Mouse (Mus musculus): ENCODE data around the gene Stmn1. TPM values are rescaled to one million over a fixed set of nuclear protein-coding genes. Genes with fewer than 3 reads are reported as not detected.

Stmn1 gene
- polyA plus RNA-seq (2015; fragmentation: Nextera tagmentation; extraction: Ambion mirVana): 1,243 and 1,415 TPM in 2 replicates

DNA sequence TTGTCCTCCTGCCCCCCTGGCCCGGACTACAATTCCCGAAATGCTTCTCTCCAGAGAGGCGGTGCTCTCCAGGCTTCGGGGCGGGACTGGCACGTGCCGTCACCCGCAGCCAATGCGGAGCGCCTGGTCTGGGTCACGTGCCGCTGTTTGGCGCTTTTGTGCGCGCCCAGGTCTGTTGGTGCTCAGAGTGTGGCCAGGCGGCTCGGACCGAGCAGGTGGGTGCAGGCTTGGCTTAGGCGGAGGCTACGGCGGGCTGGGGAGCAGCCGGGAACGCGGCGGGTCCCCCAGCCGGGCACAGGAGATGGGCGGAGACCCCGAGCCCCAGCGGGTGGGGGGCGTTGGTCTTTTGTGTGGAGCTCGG, at the start of gene Stmn1:
Gene Stmn1, plus strand, starts transcription at position 106 of the 361 bp plus-strand sequence.
- Histone ChIP-seq H3K4me3 (replicated peaks) (peak within 1 kb of the TSS; percentile 92), H3K9ac (peak within 1 kb of the TSS; percentile 92), H3K36me3 (peaks cover 11% of the 10 kb centered on the region), H3K4me1 (replicated peaks) (no peaks in the 10 kb centered on the region; the same call in 1 of the 2 replicates), H3K27me3 (replicated peaks) (no peaks in the 10 kb centered on the region), H3K9me3 (no peaks in the 10 kb centered on the region), H3K4me2 (replicated peaks) (peak within 1 kb of the TSS; percentile 95), H3K27ac (peak within 1 kb of the TSS; percentile 92)
- under 1% methylated on average over 31 of the region's 31 CpGs for WGBS
- ATAC-seq: peak; percentile 96

DNA sequence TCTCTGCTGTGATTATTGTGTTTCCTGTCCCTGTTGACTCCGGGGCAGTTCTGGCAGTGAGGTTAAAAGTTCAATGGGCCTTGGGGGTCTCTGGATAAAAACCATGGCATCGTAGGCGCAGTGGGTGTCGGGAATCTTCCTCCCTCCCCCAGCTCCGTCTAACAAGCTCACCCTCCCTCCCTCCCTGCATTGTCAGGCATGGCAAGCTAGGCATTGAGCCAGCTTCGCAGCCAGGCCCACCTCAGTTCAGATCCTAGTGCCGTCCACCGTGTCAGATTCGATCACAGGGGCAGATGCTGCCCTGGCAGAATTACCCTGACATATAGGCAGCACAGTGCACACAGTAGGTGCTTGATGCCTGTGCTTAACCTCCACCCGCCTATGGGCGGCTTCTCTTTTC, 46.1 kb upstream of the Stmn1 start:
- no peaks in the 10 kb centered on the region for H3K27me3 ChIP-seq (replicated peaks)
- H3K4me3 ChIP-seq (replicated peaks): no peak overlapping the region
- no peaks in the 10 kb centered on the region for H3K9me3 ChIP-seq
- H3K9ac ChIP-seq: no peak overlapping the region
- H3K4me2 ChIP-seq (replicated peaks): no peak overlapping the region
- H3K27ac ChIP-seq: no peak overlapping the region
- no peaks in the 10 kb centered on the region for H3K4me1 ChIP-seq (replicated peaks)
- no peak for ATAC-seq
- H3K36me3 ChIP-seq: peaks cover 24% of the 10 kb centered on the region; the same call in 1 of the 2 replicates
- WGBS: 63% methylated on average over 11 of the region's 11 CpGs

DNA sequence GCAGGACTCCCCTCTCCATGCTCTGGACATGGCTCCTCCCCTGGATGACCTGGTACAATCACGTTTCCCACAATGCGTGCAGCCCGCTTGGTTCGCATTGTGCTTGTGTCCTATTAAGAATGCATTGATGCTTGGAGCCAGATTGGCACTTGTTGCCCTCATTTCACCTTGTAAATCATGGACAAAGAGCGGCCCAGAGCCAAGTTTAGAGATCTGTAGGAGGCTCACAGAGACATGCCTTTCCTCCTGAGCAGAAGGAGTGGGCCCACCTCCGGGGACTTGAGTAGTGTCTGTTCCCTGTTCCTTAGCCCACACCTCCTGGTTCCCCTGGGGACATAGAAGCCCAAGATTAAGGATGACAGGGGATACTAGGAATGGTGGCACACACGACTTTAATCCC, 44.2 kb upstream of the Stmn1 start:
- Histone ChIP-seq H3K4me1 (replicated peaks) (no peaks in the 10 kb centered on the region), H3K4me2 (replicated peaks) (no peak overlapping the region), H3K27ac (no peak overlapping the region), H3K27me3 (replicated peaks) (no peaks in the 10 kb centered on the region), H3K9me3 (no peaks in the 10 kb centered on the region), H3K36me3 (peaks cover 13% of the 10 kb centered on the region; the same call in 1 of the 2 replicates), H3K9ac (no peak overlapping the region), H3K4me3 (replicated peaks) (no peak overlapping the region)
- WGBS: 93% methylated on average over 7 of the region's 7 CpGs
- no peak for ATAC-seq

DNA sequence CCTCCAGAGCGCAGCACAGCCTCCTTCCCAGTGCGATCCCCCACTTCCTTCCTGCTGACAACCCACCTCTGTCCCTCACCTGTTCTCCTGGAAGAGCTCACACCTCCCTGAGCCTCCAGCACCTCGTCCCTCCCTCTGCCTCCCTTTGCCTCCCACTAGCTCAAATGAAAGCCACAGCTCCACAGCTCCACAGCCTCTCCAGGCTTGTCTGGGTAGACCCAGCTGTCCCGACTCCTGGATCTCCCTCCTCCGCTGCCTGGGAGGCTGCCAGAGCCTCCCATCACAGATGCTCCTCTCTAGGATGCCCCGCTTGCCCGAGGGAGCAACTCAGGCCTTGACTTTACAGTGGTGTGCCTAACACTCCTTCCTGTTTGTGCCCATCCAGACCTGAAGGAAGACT, 43.0 kb upstream of the Stmn1 start:
- H3K9ac ChIP-seq: no peak overlapping the region
- no peak overlapping the region for H3K4me3 ChIP-seq (replicated peaks)
- H3K27me3 ChIP-seq (replicated peaks): no peaks in the 10 kb centered on the region
- H3K4me2 ChIP-seq (replicated peaks): no peak overlapping the region
- no peaks in the 10 kb centered on the region for H3K9me3 ChIP-seq
- H3K27ac ChIP-seq: no peak overlapping the region
- ATAC-seq: no peak
- H3K4me1 ChIP-seq (replicated peaks): no peaks in the 10 kb centered on the region
- peaks cover 10% of the 10 kb centered on the region; the same call in 1 of the 2 replicates for H3K36me3 ChIP-seq
- 68% methylated on average over 7 of the region's 7 CpGs for WGBS

DNA sequence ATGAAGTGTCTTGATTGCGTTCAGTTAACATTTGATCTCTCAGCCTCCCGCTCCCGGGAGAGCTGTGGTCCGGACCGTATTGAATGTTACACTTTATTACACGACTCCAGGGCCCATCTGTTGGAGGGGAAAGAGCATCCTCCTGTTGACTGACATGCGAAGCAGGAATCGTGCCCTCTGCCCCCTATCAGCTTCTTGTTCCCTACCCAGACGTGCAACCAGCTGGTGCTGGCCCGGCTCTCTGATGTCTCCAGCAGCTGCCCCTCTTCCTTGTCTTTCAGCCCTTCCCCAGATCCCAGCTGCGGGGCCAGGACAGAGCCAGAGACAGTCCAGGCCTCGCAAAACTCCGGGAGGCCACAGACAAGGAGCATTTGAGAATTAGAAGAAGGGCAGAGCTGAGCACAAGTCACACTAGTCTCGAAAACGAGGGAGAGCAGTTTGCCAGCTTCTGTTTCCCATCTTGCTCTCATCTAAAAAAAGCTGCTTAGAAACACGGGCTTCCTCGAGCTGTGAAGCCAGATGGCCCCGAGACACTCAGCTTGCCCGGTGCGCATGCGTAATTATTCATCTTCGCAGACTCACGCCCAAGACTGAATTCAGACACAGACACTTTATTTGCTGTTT, 37.6 kb upstream of the Stmn1 start:
- peak; percentile 66; the same call in 1 of the 2 replicates for ATAC-seq
- H3K4me2 ChIP-seq (replicated peaks): peak overlapping the region; percentile 41
- H3K4me1 ChIP-seq (replicated peaks): peaks cover 4% of the 10 kb centered on the region; the same call in 1 of the 2 replicates
- 34% methylated on average over 23 of the region's 23 CpGs for WGBS
- H3K27ac ChIP-seq: peak overlapping the region; percentile 81
- H3K27me3 ChIP-seq (replicated peaks): no peaks in the 10 kb centered on the region
- H3K9me3 ChIP-seq: no peaks in the 10 kb centered on the region
- no peak overlapping the region for H3K9ac ChIP-seq
- H3K4me3 ChIP-seq (replicated peaks): no peak overlapping the region; the same call in 1 of the 2 replicates
- H3K36me3 ChIP-seq: 0 out of 2 replicates have a peak, but pooled peaks cover 4% of the 10 kb centered on the region

DNA sequence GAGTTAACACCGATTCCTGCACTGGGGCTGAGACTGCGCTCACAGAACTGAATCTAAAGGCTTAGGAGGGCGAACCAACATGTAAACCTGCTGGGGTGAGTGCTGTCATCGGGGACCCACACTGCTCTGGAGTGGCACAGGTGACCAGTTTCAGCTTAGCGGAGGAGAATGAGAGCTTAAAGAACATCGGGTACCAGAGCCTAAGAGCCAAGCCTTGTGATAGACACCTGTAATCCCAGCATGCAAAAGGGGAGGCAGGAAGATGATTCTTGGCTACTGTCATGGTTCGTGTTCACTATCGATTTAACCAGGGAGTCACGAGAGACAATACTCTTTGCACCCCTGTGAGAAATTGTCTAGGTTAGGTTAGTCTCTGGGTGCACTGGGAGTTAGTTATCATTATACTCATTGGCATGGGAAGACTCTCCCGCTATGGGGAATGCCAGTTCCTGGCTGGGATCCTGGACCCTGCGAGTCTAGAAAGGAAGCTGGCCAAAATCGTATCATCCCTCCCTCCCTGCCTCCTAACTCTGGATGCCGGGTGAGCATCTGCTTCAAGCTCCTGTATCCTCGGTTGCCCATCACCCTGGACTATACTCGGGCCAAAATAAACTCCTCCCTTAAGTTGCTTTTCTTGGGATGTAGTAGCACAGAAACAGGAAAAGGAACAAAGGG, 35.3 kb upstream of the Stmn1 start:
- ATAC-seq: no peak
- Histone ChIP-seq H3K4me1 (replicated peaks) (peaks cover 4% of the 10 kb centered on the region; the same call in 1 of the 2 replicates), H3K27ac (no peak overlapping the region), H3K4me2 (replicated peaks) (no peak overlapping the region), H3K9me3 (no peaks in the 10 kb centered on the region), H3K4me3 (replicated peaks) (no peak overlapping the region), H3K36me3 (no peaks in the 10 kb centered on the region), H3K27me3 (replicated peaks) (no peaks in the 10 kb centered on the region), H3K9ac (no peak overlapping the region)
- 86% methylated on average over 15 of the region's 15 CpGs for WGBS

DNA sequence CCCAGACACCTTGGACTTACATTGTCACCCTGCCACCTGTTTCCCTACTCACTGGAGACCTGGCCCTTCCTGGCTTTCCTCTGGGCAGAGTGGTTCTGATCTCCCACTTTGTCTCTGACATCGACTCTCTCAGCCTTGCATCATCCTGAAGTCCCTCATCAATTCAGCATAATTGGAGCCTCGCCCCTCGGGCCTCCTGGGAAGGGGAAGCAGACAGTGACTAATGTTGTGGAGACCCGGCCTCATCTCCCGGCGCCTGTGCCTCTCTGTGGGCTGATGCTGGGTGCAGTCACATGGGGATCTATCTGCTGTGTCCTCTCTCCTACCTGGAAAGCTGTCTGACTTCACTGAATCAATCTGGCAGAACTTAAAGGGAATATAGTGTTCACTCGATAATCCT, 31.9 kb upstream of the Stmn1 start:
- Histone ChIP-seq H3K9me3 (no peaks in the 10 kb centered on the region), H3K9ac (no peak overlapping the region), H3K36me3 (no peaks in the 10 kb centered on the region), H3K27ac (no peak overlapping the region), H3K4me2 (replicated peaks) (no peak overlapping the region), H3K4me3 (replicated peaks) (no peak overlapping the region), H3K4me1 (replicated peaks) (no peaks in the 10 kb centered on the region), H3K27me3 (replicated peaks) (no peaks in the 10 kb centered on the region)
- no peak for ATAC-seq
- 36% methylated on average over 7 of the region's 7 CpGs for WGBS

DNA sequence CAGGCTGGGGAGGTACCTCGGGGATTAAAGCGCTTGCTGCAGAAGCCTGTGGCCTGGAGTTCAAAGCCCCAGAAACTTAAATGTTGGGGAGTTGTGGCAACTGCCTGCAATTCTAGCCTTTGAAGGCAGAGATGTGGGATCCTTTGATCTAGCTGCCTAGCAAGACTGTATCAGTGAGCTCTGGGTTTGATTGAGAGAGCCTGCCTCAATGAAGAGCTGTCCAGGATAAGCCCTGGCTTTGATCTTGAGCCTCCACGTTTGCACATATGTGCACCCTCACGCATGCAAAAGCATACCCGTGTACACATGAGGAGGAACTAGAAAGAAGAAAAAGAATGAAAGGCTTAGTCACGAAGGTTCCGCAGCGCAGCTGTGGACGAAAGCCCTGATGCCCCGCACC, 31.5 kb upstream of the Stmn1 start:
- no peak overlapping the region for H3K9ac ChIP-seq
- WGBS: 65% methylated on average over 10 of the region's 10 CpGs
- no peaks in the 10 kb centered on the region for H3K36me3 ChIP-seq
- no peaks in the 10 kb centered on the region for H3K9me3 ChIP-seq
- H3K27me3 ChIP-seq (replicated peaks): no peaks in the 10 kb centered on the region
- no peak overlapping the region for H3K4me3 ChIP-seq (replicated peaks)
- H3K4me1 ChIP-seq (replicated peaks): no peaks in the 10 kb centered on the region
- H3K27ac ChIP-seq: no peak overlapping the region
- H3K4me2 ChIP-seq (replicated peaks): no peak overlapping the region
- no peak for ATAC-seq

DNA sequence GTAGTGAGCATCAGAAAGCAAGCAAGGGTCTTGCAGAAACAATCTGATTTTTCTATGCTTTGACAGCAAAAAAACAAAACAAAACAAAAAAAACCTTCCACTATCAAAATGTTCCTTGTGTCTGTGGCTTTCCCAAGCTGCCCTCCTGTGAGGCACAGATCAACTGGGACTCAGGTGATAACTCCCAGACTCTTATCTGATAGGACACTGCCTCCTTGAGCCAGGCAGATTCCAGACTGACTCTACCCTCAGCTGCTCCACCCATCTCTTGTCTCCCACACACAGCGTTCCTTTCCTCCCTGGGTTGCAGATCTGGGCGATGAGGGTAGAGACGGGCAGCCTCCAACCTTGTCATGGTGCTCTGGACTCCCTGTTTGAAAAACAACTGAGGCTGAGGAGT, 29.0 kb upstream of the Stmn1 start:
- Histone ChIP-seq H3K27ac (no peak overlapping the region), H3K4me2 (replicated peaks) (no peak overlapping the region), H3K4me3 (replicated peaks) (no peak overlapping the region), H3K27me3 (replicated peaks) (no peaks in the 10 kb centered on the region), H3K36me3 (no peaks in the 10 kb centered on the region), H3K9me3 (no peaks in the 10 kb centered on the region), H3K9ac (no peak overlapping the region), H3K4me1 (replicated peaks) (no peaks in the 10 kb centered on the region)
- 61% methylated on average over 3 of the region's 3 CpGs for WGBS
- no peak for ATAC-seq

DNA sequence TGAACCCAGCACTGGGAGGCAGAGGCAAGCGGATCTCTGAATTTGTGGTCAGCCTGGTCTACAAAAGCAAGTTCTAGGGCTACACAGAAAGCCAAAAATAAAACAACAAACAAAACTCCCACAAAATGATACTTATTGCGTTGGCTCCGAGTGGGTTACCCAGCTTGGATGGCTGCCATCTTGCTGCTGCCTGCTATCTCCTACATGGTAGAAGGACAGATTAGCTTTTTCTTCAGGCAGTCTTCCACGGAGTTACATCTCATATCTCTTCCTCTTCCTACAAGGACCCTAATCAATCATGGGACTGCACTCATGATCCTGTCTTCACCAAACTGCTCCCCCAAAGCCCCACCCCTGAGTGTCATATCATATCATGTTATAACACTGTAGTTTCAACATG, 28.2 kb upstream of the Stmn1 start:
- Histone ChIP-seq H3K27me3 (replicated peaks) (no peaks in the 10 kb centered on the region), H3K27ac (no peak overlapping the region), H3K9ac (no peak overlapping the region), H3K36me3 (no peaks in the 10 kb centered on the region), H3K4me3 (replicated peaks) (no peak overlapping the region), H3K4me2 (replicated peaks) (no peak overlapping the region), H3K9me3 (no peaks in the 10 kb centered on the region), H3K4me1 (replicated peaks) (no peaks in the 10 kb centered on the region)
- no peak for ATAC-seq
- 78% methylated on average over 4 of the region's 4 CpGs for WGBS

DNA sequence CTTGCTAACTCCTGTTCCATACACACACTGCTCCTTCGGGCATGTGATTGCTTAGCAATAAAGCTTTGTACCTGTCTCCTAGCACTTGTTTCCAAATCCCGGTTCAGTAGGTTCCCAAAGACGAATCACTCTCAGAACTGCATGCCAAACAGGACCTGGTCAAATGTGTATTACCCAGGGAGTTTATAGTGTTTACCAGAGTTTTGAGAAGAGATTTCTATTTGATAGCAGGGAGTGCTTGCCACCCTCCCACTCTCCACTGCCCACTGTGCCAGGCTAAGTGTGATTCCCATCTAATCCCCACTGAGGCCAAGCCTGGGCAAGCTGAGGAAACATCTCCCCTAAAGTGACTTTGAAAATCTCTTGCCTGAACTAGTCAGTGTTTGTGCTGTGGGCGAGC, 25.9 kb upstream of the Stmn1 start:
- Histone ChIP-seq H3K4me3 (replicated peaks) (no peak overlapping the region), H3K4me1 (replicated peaks) (no peaks in the 10 kb centered on the region), H3K27me3 (replicated peaks) (no peaks in the 10 kb centered on the region), H3K4me2 (replicated peaks) (no peak overlapping the region), H3K9ac (no peak overlapping the region), H3K9me3 (no peaks in the 10 kb centered on the region), H3K27ac (no peak overlapping the region), H3K36me3 (no peaks in the 10 kb centered on the region)
- ATAC-seq: no peak
- WGBS: 80% methylated on average over 4 of the region's 4 CpGs

DNA sequence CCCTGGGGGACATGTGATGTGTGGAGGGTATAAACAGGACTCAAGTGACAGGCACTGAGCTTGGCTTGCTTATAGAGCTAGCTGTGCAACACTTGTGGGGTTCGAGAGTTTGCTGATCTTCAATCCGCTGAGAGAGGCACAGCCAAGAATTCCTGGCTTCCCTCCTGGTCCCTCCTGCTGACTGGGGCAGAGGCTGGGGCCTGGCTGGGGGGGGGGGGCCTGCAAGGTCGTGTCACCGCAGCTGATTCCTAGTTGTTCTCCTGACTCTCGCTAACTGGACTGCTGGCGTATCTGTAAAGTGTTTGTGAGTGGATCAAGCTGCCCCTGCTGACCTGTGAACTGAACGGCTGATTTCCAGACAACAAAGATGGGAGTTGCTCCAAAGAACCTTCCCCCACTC, 24.5 kb upstream of the Stmn1 start:
- no peaks in the 10 kb centered on the region for H3K4me1 ChIP-seq (replicated peaks)
- no peak overlapping the region for H3K4me3 ChIP-seq (replicated peaks)
- no peak overlapping the region for H3K27ac ChIP-seq
- H3K36me3 ChIP-seq: no peaks in the 10 kb centered on the region
- 54% methylated on average over 7 of the region's 7 CpGs for WGBS
- H3K9ac ChIP-seq: no peak overlapping the region
- no peak for ATAC-seq
- no peaks in the 10 kb centered on the region for H3K27me3 ChIP-seq (replicated peaks)
- H3K9me3 ChIP-seq: no peaks in the 10 kb centered on the region
- H3K4me2 ChIP-seq (replicated peaks): no peak overlapping the region

DNA sequence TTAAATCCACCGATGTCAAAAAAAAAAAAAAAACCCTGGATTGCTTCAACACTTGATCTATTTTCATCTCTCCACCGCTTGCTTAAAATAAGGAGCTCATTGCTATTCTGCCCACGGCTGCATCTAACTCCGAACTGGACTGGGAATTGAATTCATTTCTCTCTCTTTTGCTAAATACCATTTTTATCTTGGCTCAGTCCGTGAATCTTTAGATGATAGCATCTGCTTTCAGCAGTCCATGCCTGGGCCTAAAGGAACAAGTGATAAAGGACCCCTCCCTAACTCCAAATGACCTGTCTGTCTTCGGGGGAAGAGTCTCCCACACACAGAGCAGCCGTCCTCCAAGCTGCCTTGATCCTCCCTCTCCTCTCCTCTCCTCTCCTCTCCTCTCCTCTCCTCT, 23.2 kb upstream of the Stmn1 start:
- no peak overlapping the region for H3K4me3 ChIP-seq (replicated peaks)
- no peaks in the 10 kb centered on the region for H3K36me3 ChIP-seq
- WGBS: 48% methylated on average over 7 of the region's 7 CpGs
- H3K27me3 ChIP-seq (replicated peaks): no peaks in the 10 kb centered on the region
- H3K27ac ChIP-seq: no peak overlapping the region
- ATAC-seq: no peak
- H3K4me2 ChIP-seq (replicated peaks): no peak overlapping the region
- H3K9ac ChIP-seq: no peak overlapping the region
- H3K4me1 ChIP-seq (replicated peaks): no peaks in the 10 kb centered on the region
- no peaks in the 10 kb centered on the region for H3K9me3 ChIP-seq

Measured in intestine, embryonic 15.5 days (tissue).